Mouse (Mus musculus) mouse embryonic stem cell (cell line): Measurements from ENCODE around the gene Immp2l.

Experiments
- in situ Hi-C, 2 experiments: fragments of 300-500 bp; cut with MboI; formaldehyde crosslinking; loops; 1 replicate in 1 of 2; 3 replicates in 1 of 2; pipeline ENCODE4 v1.14.3; 2019 to 2020; ENCODE audit warnings: low sequenced_read_pairs in 2 of 2, low pct_unique_long_range_greater_than_20kb in 1 of 2, mixed read lengths in 1 of 2; ENCODE audit not compliant: unreplicated experiment in 1 of 2

Gene Immp2l

GRCm38 (mm10) chr12:41483091-41483592 is 459.3 kb downstream of the Immp2l start:
- in situ Hi-C loops = loop anchor here (10.0 kb wide), 2 partner anchors 638 to 648 kb away; no protein-coding TSS in a partner anchor

GRCm38 (mm10) chr12:41483593-41484451 is 459.9 kb downstream of the Immp2l start:
- in situ Hi-C loops = loop anchor here (10.0 kb wide), 2 partner anchors 639 to 649 kb away; no protein-coding TSS in a partner anchor

GRCm38 (mm10) chr12:41484689-41485511 is 461.0 kb downstream of the Immp2l start:
- in situ Hi-C loops = loop anchor here (10.0 kb wide), 2 partner anchors 640 to 650 kb away; no protein-coding TSS in a partner anchor

- in situ Hi-C loops = loop anchor here (10.0 kb wide), 2 partner anchors 641 to 651 kb away; no protein-coding TSS in a partner anchor
These were observed 461.8 kb downstream of the Immp2l start for GRCm38 (mm10) chr12:41485512-41486215.

GRCm38 (mm10) chr12:41486331-41486730 is 462.4 kb downstream of the Immp2l start, which contains the start of gene Lrrn3:
TSS of gene Lrrn3 (minus strand) at chr12:41486431.
- in situ Hi-C loops = loop anchor here (10.0 kb wide), 2 partner anchors 642 to 652 kb away; no protein-coding TSS in a partner anchor

- in situ Hi-C loops = loop anchor here (10.0 kb wide), 2 partner anchors 642 to 652 kb away; no protein-coding TSS in a partner anchor
These were observed 463.1 kb downstream of the Immp2l start for GRCm38 (mm10) chr12:41487005-41487404.

GRCm38 (mm10) chr12:41494620-41495019 is 470.7 kb downstream of the Immp2l start:
- in situ Hi-C loops = no loop called here

GRCm38 (mm10) chr12:41500049-41500820 is 476.3 kb downstream of the Immp2l start:
- in situ Hi-C loops = no loop called here

- in situ Hi-C loops = no loop called here
These were observed 484.7 kb downstream of the Immp2l start for GRCm38 (mm10) chr12:41508610-41509009.

- in situ Hi-C loops = no loop called here
These were observed 486.7 kb downstream of the Immp2l start for GRCm38 (mm10) chr12:41510588-41510987.

GRCm38 (mm10) chr12:41518897-41519296 is 495.0 kb downstream of the Immp2l start:
- in situ Hi-C loops = no loop called here

- in situ Hi-C loops = no loop called here
These were observed 496.4 kb downstream of the Immp2l start for GRCm38 (mm10) chr12:41520326-41520725.

GRCm38 (mm10) chr12:41521671-41522070 is 497.8 kb downstream of the Immp2l start:
- in situ Hi-C loops = no loop called here

- in situ Hi-C loops = no loop called here
These were observed 502.8 kb downstream of the Immp2l start for GRCm38 (mm10) chr12:41526688-41527087.

GRCm38 (mm10) chr12:41528410-41528809 is 504.5 kb downstream of the Immp2l start:
- in situ Hi-C loops = no loop called here

GRCm38 (mm10) chr12:41539989-41540388 is 516.1 kb downstream of the Immp2l start:
- in situ Hi-C loops = no loop called here

GRCm38 (mm10) chr12:41551578-41551977 is 527.7 kb downstream of the Immp2l start:
- in situ Hi-C loops = no loop called here
